Mouse (Mus musculus): ENCODE measurements around the gene Tiprl.

DNA sequence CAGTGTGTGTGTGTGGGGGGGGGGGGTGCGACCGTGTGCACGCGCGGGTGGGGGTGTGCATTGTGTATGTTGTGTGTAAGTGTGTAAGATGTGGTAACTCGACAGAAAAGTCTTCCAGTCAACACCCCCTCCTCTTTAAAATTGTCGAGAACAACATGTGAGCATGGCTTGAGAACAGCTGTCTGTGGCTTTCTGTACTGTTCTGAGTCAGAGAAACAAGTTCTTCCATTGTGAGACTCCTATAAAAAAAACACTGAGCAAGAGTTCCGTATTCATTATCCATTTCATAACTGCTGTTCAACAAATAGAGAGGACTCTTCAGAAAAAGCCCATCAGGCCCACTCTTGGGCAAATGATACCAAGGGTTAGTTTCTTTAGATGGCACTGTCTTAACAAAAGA is 36.0 kb downstream of the Tiprl start:
- TF ChIP-seq CTCF (IDR thresholded peaks at IDR 0.05; ENCODE audit: low read depth, low read length) (no peak), TAL1 (conservative IDR thresholded peaks at IDR 0.05; ENCODE audit: low read depth, low read length) (no peak), POLR2AphosphoS5 (IDR thresholded peaks at IDR 0.05; ENCODE audit: insufficient replicate concordance, low read depth, low read length) (no peak)
